Mouse (Mus musculus): ENCODE results near the gene Gclc. TPM values are rescaled to one million over a fixed set of nuclear protein-coding genes. Genes with fewer than 3 reads are reported as not detected.
A peak's percentile ranks its signal among the peaks of the same experiment; 100 is the strongest.

Gene Gclc
- 12.9 and 19.6 TPM in 2 replicates for polyA plus RNA-seq (2015; fragmentation: Nextera tagmentation; extraction: Ambion mirVana)

- Histone ChIP-seq H3K36me3 (ENCODE audit: control insufficient read depth, insufficient read depth) (no peaks in the 10 kb centered on the region), H3K9ac (ENCODE audit: low read depth, low read length) (peak within 1 kb of the TSS; percentile 86), H3K9me3 (ENCODE audit: control insufficient read depth) (no peaks in the 10 kb centered on the region), H3K4me3 (ENCODE audit: low read depth, low read length) (peak within 1 kb of the TSS; percentile 80), H3K27me3 (replicated peaks; ENCODE audit: control insufficient read depth, insufficient read depth, low read length) (no peaks in the 10 kb centered on the region), H3K4me2 (replicated peaks; ENCODE audit: low read depth) (peak within 1 kb of the TSS; percentile 98), H3K27ac (ENCODE audit: low read depth, low read length) (peak within 1 kb of the TSS; percentile 88), H3K4me1 (replicated peaks; ENCODE audit: control insufficient read depth, insufficient read depth, low read length) (no peaks in the 10 kb centered on the region)
- peak; percentile 83 for ATAC-seq
- WGBS: 7% methylated on average over 54 of the region's 54 CpGs
- no peak for TF ChIP-seq CTCF (IDR thresholded peaks at IDR 0.05; ENCODE audit: low read depth)
Measured at GRCm38 (mm10) chr9:77753853-77754727, at the start of gene Gclc. Gene Gclc, plus strand, starts transcription at chr9:77754535.

- Histone ChIP-seq H3K9ac (ENCODE audit: low read depth, low read length) (no peak overlapping the region), H3K36me3 (ENCODE audit: control insufficient read depth, insufficient read depth) (no peaks in the 10 kb centered on the region), H3K4me1 (replicated peaks; ENCODE audit: control insufficient read depth, insufficient read depth, low read length) (no peaks in the 10 kb centered on the region), H3K4me3 (ENCODE audit: low read depth, low read length) (no peak overlapping the region), H3K9me3 (ENCODE audit: control insufficient read depth) (no peaks in the 10 kb centered on the region), H3K4me2 (replicated peaks; ENCODE audit: low read depth) (no peak overlapping the region), H3K27me3 (replicated peaks; ENCODE audit: control insufficient read depth, insufficient read depth, low read length) (no peaks in the 10 kb centered on the region), H3K27ac (ENCODE audit: low read depth, low read length) (no peak overlapping the region)
- 89% methylated on average over 6 of the region's 6 CpGs for WGBS
- no peak for ATAC-seq
- TF ChIP-seq CTCF (IDR thresholded peaks at IDR 0.05; ENCODE audit: low read depth): no peak
Measured at GRCm38 (mm10) chr9:77706515-77706914, 47.8 kb upstream of the Gclc start.

- Histone ChIP-seq H3K9ac (ENCODE audit: low read depth, low read length) (no peak overlapping the region), H3K27me3 (replicated peaks; ENCODE audit: control insufficient read depth, insufficient read depth, low read length) (no peaks in the 10 kb centered on the region), H3K9me3 (ENCODE audit: control insufficient read depth) (no peaks in the 10 kb centered on the region), H3K4me1 (replicated peaks; ENCODE audit: control insufficient read depth, insufficient read depth, low read length) (no peaks in the 10 kb centered on the region), H3K36me3 (ENCODE audit: control insufficient read depth, insufficient read depth) (no peaks in the 10 kb centered on the region), H3K27ac (ENCODE audit: low read depth, low read length) (peak overlapping the region; percentile 69), H3K4me2 (replicated peaks; ENCODE audit: low read depth) (peak overlapping the region; percentile 37; the same call in 1 of the 2 replicates), H3K4me3 (ENCODE audit: low read depth, low read length) (no peak overlapping the region)
- peak; percentile 70 for ATAC-seq
- 34% methylated on average over 9 of the region's 9 CpGs for WGBS
- TF ChIP-seq CTCF (IDR thresholded peaks at IDR 0.05; ENCODE audit: low read depth): no peak
Measured at GRCm38 (mm10) chr9:77707433-77708139, 46.7 kb upstream of the Gclc start.

- Histone ChIP-seq H3K4me3 (ENCODE audit: low read depth, low read length) (no peak overlapping the region), H3K9me3 (ENCODE audit: control insufficient read depth) (no peaks in the 10 kb centered on the region), H3K27me3 (replicated peaks; ENCODE audit: control insufficient read depth, insufficient read depth, low read length) (no peaks in the 10 kb centered on the region), H3K4me1 (replicated peaks; ENCODE audit: control insufficient read depth, insufficient read depth, low read length) (no peaks in the 10 kb centered on the region), H3K9ac (ENCODE audit: low read depth, low read length) (no peak overlapping the region), H3K4me2 (replicated peaks; ENCODE audit: low read depth) (no peak overlapping the region), H3K27ac (ENCODE audit: low read depth, low read length) (no peak overlapping the region), H3K36me3 (ENCODE audit: control insufficient read depth, insufficient read depth) (no peaks in the 10 kb centered on the region)
- no peak for ATAC-seq
- no peak for TF ChIP-seq CTCF (IDR thresholded peaks at IDR 0.05; ENCODE audit: low read depth)
- WGBS: 65% methylated on average over 5 of the region's 5 CpGs
Measured at GRCm38 (mm10) chr9:77708950-77709349, 45.4 kb upstream of the Gclc start.

DNA sequence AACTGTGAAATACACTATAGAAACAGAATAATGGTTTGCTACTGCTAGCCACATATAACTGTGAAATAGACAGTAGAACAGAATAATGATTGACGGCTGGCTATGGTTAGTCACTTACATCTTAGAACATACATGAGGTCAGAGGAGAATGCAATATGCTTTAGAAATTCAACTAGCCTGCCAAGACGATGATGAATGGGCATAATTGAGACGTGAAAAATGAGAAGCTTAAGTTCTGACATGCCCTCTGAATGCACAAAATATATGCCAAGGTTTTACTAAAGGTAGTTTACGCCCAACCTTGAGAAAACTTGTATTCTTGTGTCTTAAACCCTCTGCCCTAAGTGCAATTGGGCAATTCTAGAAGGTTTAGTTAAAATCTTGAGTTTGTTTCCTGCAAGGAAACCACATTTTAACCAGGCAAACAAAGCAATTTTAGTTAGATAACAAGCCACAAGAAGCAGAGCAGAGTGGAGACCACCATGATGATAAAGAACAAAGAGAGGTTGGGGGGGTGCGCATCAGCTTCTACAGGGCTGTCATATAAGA, 43.2 kb upstream of the Gclc start:
- Histone ChIP-seq H3K4me3 (ENCODE audit: low read depth, low read length) (no peak overlapping the region), H3K27me3 (replicated peaks; ENCODE audit: control insufficient read depth, insufficient read depth, low read length) (no peaks in the 10 kb centered on the region), H3K4me1 (replicated peaks; ENCODE audit: control insufficient read depth, insufficient read depth, low read length) (no peaks in the 10 kb centered on the region; the same call in 1 of the 2 replicates), H3K4me2 (replicated peaks; ENCODE audit: low read depth) (no peak overlapping the region), H3K9me3 (ENCODE audit: control insufficient read depth) (no peaks in the 10 kb centered on the region), H3K27ac (ENCODE audit: low read depth, low read length) (no peak overlapping the region), H3K36me3 (ENCODE audit: control insufficient read depth, insufficient read depth) (no peaks in the 10 kb centered on the region), H3K9ac (ENCODE audit: low read depth, low read length) (no peak overlapping the region)
- WGBS: 85% methylated on average over 5 of the region's 5 CpGs
- TF ChIP-seq CTCF (IDR thresholded peaks at IDR 0.05; ENCODE audit: low read depth): no peak
- no peak for ATAC-seq

DNA sequence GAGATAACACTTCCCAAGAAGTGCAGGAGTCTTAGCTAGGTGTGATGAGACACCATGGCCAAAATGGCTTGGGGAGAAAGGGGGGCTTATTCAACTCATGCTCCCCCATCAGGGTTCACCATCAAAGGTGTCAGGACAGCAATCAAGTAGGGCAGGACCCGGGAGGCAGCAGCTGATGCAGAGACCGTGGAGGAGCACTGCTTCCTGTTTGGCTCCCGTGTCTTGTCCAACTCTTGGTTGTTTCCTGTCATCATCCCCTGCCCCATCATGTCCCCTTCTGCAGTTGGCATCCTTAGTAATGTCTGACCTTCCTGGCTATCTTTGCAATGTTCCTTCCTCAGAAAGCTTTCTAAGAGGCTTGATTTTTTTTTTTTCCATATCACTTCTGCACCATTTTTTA, 41.5 kb upstream of the Gclc start:
- Histone ChIP-seq H3K36me3 (ENCODE audit: control insufficient read depth, insufficient read depth) (no peaks in the 10 kb centered on the region), H3K9me3 (ENCODE audit: control insufficient read depth) (no peaks in the 10 kb centered on the region), H3K27ac (ENCODE audit: low read depth, low read length) (no peak overlapping the region), H3K9ac (ENCODE audit: low read depth, low read length) (no peak overlapping the region), H3K4me3 (ENCODE audit: low read depth, low read length) (no peak overlapping the region), H3K4me1 (replicated peaks; ENCODE audit: control insufficient read depth, insufficient read depth, low read length) (no peaks in the 10 kb centered on the region; the same call in 1 of the 2 replicates), H3K27me3 (replicated peaks; ENCODE audit: control insufficient read depth, insufficient read depth, low read length) (no peaks in the 10 kb centered on the region), H3K4me2 (replicated peaks; ENCODE audit: low read depth) (no peak overlapping the region)
- ATAC-seq: no peak
- TF ChIP-seq CTCF (IDR thresholded peaks at IDR 0.05; ENCODE audit: low read depth): no peak
- 47% methylated on average over 3 of the region's 3 CpGs for WGBS
